Mouse (Mus musculus) kidney, adult 2 months (tissue): ENCODE measurements around the gene Ccl21a. TPM values are rescaled to one million over a fixed set of nuclear protein-coding genes. Genes with fewer than 3 reads are reported as not detected.
"Not testable (repeated sequence)": the region's sequence is repeated elsewhere in the genome, so short reads cannot be mapped to it uniquely, and the experiment has no call there.

Source experiments
- DNase-seq: peaks from one replicate; pipeline ENCODE4 v3.0.0; 2021
- H3K27ac ChIP-seq: fragments of 200-500 bp; 2 replicates; pipeline ENCODE4 v1.5.1; 2012; ENCODE audit warnings: low read depth, low read length, control low read depth, inconsistent platforms; ENCODE audit not compliant: insufficient read depth
- H3K27me3 ChIP-seq: fragments of 200-500 bp; replicated peaks from 2 replicates; pipeline ENCODE4 v1.6.1; 2012; ENCODE audit warnings: mild to moderate bottlenecking, moderate library complexity, low read length, inconsistent platforms; ENCODE audit not compliant: control insufficient read depth, insufficient read depth
- H3K36me3 ChIP-seq: fragments of 200-500 bp; 2 replicates; pipeline ENCODE4 v1.6.1; 2012; ENCODE audit warnings: mild to moderate bottlenecking, moderate library complexity, low read length, inconsistent platforms; ENCODE audit not compliant: control insufficient read depth, insufficient read depth
- H3K4me1 ChIP-seq: fragments of 200-500 bp; 2 replicates; pipeline ENCODE4 v1.6.1; 2011; ENCODE audit warnings: low read length; ENCODE audit not compliant: control insufficient read depth, insufficient read depth
- H3K4me3 ChIP-seq: fragments of 200-500 bp; 2 replicates; pipeline ENCODE4 v1.5.1; 2011; ENCODE audit warnings: mild to moderate bottlenecking, low read depth, low read length, control low read depth; ENCODE audit not compliant: insufficient read depth
- WGBS: fragments of 180-500 bp; shearing (Covaris S2); methylation state at CpG from one replicate; pipeline ENCODE4 v1.1.7; 2018; 5-methylcytosine and 5-hydroxymethylcytosine counted together
- polyA plus RNA-seq: library from polyadenylated mRNA; depleted of rRNA; stranded (reverse); fragments of >200 nt; gene quantifications from 2 replicates; pipeline ENCODE4 v1.2.3, GENCODE M21; 2012; rRNA removed

The Ccl21a gene
- polyA plus RNA-seq = 19.8 and 66.9 TPM in 2 replicates

DNA sequence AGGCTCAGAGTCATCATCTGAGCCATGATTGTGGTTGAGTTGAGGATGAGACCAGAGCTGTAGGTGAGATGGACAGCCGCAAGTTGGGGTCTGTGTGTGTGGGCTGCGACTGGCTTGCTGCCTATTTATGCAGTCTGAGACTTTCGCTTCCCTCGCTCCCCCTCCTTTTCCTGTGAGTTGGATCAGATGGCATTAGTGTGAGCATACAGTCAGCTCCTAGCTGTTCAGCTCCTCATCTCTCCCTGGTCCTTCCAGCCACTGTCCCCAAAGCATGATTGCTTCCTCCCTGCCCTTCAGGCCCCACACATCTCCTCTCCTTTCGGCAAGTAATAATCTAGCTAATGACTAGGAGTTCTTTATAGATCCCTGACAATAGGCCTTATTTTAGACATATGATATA, at the start of gene Ccl21a:
Gene Ccl21a, minus strand, starts transcription at position 101 of the 400 bp plus-strand sequence.
- H3K36me3 ChIP-seq, H3K4me1 ChIP-seq, DNase-seq, H3K27me3 ChIP-seq, H3K4me3 ChIP-seq, H3K27ac ChIP-seq: not testable (repeated sequence)
- no CpG with 5 or more reads among the region's 5 CpGs for WGBS

DNA sequence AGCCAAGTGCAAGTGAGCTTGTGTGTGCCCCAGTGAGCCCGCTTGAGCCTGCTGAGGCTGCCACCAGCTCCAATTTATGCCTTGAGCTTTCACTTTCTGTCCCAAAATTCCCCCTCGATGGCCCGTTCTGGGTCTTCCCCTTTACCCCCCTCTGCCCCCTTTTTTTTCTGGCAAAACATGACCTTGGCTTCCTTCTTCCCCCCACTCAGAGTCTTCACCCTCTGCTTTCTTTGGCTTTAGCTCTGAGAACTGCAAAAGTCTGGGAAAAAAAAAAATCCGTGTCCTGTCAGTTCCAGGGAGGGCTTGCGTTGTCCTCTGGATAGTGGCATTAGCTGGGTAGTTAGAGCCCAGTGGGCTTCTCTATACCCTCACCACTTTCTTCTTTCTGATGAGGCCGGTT, 17.3 kb downstream of the Ccl21a start, which contains the start of gene Ccl19:
Gene Ccl19, minus strand, starts transcription at position 101 of the 400 bp plus-strand sequence.
- not testable (repeated sequence) for H3K27ac ChIP-seq, DNase-seq, H3K4me3 ChIP-seq, H3K4me1 ChIP-seq, H3K36me3 ChIP-seq, H3K27me3 ChIP-seq
- no CpG with 5 or more reads among the region's 6 CpGs for WGBS

DNA sequence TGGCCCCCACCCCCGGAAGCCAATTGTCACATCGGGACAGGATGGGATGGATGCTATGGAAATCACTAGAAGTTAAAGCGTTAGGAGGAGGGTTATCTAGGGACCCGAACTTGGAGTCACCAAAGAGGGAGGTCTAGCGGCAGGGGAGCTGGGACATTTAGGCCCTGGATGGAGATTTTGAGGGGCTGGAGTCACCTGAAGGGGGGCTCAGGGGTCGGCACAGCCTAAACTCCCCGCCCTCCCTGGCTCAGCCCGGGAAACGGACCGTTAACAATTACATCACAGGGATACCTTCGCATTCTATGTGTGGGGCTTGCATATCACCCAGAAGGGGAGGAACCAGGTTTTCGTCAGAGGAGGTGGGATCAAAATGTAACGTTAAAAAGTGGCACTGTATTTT, 38.5 kb downstream of the Ccl21a start, which contains the start of gene 4930578G10Rik:
Gene 4930578G10Rik, plus strand, starts transcription at position 301 of the 400 bp plus-strand sequence.
- WGBS = no CpG with 5 or more reads among the region's 13 CpGs
- H3K4me3 ChIP-seq, DNase-seq, H3K27ac ChIP-seq, H3K36me3 ChIP-seq, H3K4me1 ChIP-seq, H3K27me3 ChIP-seq: not testable (repeated sequence)

Other genes starting within 250 kb of the Ccl21a start
- 0.03 TPM in 1 of 2 replicates, not detected in the other for gene Fam205a2, start 245.8 kb downstream of the Ccl21a start, polyA plus RNA-seq
- gene Gm10591, start 161.8 kb downstream of the Ccl21a start, polyA plus RNA-seq = 2.0 TPM in 1 of 2 replicates, not detected in the other
- gene Gm2564, start 144.3 kb downstream of the Ccl21a start, polyA plus RNA-seq = 6.3 and 10.6 TPM in 2 replicates
- gene Ccl27b, start 118.7 kb downstream of the Ccl21a start, polyA plus RNA-seq = not detected in 2 replicates
- gene Il11ra2, start 112.1 kb downstream of the Ccl21a start, polyA plus RNA-seq = 0.19 TPM in 1 of 2 replicates, not detected in the other
- gene 4930578G10Rik, start 38.4 kb downstream of the Ccl21a start, polyA plus RNA-seq = 0.14 and 0.35 TPM in 2 replicates
- gene Ccl19, start 17.4 kb downstream of the Ccl21a start, polyA plus RNA-seq = 20.4 and 41.3 TPM in 2 replicates
- gene Fam205a1, start 79.9 kb upstream of the Ccl21a start, polyA plus RNA-seq = 0.05 TPM in 1 of 2 replicates, not detected in the other
- gene Gm12394, start 82.8 kb upstream of the Ccl21a start, polyA plus RNA-seq = not detected in 2 replicates
- not detected in 2 replicates for gene Fam205c, start 100.2 kb upstream of the Ccl21a start, polyA plus RNA-seq
- gene Phf24, start 142.7 kb upstream of the Ccl21a start, polyA plus RNA-seq = 1.1 TPM in 2 replicates
- 6.5 and 8.1 TPM in 2 replicates for gene Dnajb5, start 175.8 kb upstream of the Ccl21a start, polyA plus RNA-seq
- gene 1700022I11Rik, start 195.6 kb upstream of the Ccl21a start, polyA plus RNA-seq = not detected in 2 replicates
- gene Vcp, start 226.5 kb upstream of the Ccl21a start, polyA plus RNA-seq = 112 and 130 TPM in 2 replicates
- 6.8 and 7.1 TPM in 2 replicates for gene Fancg, start 236.5 kb upstream of the Ccl21a start, polyA plus RNA-seq